Mouse (Mus musculus): ENCODE data around the gene Sufu. TPM values are rescaled to one million over a fixed set of nuclear protein-coding genes. Genes with fewer than 3 reads are reported as not detected.

Sufu gene
- polyA plus RNA-seq, 1 experiment = 16.6 TPM

DNA sequence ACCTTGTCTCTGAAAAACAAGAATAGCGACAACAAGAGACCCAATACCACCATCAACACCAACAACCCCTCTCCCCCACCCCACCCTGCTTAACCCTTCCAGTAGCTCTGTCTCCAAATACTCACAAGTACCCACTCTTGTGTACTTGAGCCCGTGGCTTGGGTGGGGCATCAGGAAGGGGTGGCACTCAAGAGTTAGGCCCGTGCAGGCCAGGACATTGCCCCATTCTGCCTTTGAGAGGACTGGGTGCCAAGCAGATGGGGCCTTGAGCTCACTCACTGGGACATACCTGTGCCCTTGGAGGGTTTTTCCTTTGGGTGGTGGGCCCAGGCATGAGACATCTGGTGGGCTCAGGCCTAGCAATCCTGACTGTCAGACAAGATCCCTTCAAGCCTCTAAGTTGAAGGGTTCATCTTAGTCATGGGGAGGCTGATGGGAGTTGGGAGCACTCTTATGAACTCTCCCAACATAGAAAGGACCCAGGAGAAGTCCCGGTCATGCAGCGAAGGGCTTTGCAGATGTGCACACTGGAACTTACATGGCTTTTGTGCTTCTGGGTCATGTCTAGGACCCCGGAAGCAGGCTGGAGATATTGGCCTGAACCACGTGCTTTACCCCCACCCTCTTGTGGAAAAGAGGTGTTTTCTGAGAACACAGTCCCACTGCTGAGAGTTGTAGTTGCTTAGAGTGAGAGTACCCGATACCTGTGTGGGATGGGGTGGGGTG is 109.1 kb downstream of the Sufu start:
- Histone ChIP-seq H3K27me3 (ENCODE audit: control insufficient read depth, insufficient read depth, insufficient read length) (no peaks in the 10 kb centered on the region), H3K36me3 (ENCODE audit: control insufficient read depth, insufficient read depth) (peaks cover 19% of the 10 kb centered on the region), H3K79me2 (ENCODE audit: control insufficient read depth, insufficient read depth) (peaks cover 78% of the 10 kb centered on the region), H3K4me3 (peak overlapping the region; percentile 99), H3K4me2 (ENCODE audit: low read depth) (peak overlapping the region; percentile 95), H3ac (ENCODE audit: control insufficient read depth, insufficient read length) (peak overlapping the region; percentile 2)
- peak; percentile 12 for TF ChIP-seq POLR2AphosphoS2 (IDR thresholded peaks at IDR 0.05; ENCODE audit: insufficient read length, low read depth)
- no peak for TF ChIP-seq MAX (IDR thresholded peaks at IDR 0.05; ENCODE audit: low read depth)

DNA sequence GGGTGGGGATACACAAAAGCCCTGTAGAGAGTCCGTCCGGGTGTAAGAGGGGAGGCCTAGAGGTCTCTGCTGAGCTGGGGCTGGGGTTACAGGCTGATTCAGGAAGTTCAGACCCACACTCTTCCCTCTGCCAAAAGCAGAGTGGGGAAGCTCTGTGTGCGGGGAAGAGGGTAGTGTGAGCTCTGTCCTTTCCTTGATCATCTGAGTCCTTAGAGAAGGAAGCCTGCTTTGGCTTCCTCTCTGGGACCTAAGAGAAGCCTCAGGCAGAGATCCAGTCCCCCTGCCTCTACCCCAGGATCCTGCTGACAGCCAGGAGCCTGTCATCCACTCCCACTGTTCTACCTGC is 109.6 kb downstream of the Sufu start:
- Histone ChIP-seq H3ac (ENCODE audit: control insufficient read depth, insufficient read length) (no peak overlapping the region), H3K36me3 (ENCODE audit: control insufficient read depth, insufficient read depth) (peaks cover 21% of the 10 kb centered on the region), H3K4me3 (peak overlapping the region; percentile 99), H3K79me2 (ENCODE audit: control insufficient read depth, insufficient read depth) (peaks cover 84% of the 10 kb centered on the region), H3K27me3 (ENCODE audit: control insufficient read depth, insufficient read depth, insufficient read length) (no peaks in the 10 kb centered on the region), H3K4me2 (ENCODE audit: low read depth) (peak overlapping the region; percentile 95)
- TF ChIP-seq POLR2AphosphoS2 (IDR thresholded peaks at IDR 0.05; ENCODE audit: insufficient read length, low read depth) (no peak), SRF (IDR thresholded peaks at IDR 0.05; ENCODE audit: control insufficient read depth, insufficient read length, low read depth) (no peak), USF1 (IDR thresholded peaks at IDR 0.05; ENCODE audit: low read depth) (no peak), CEBPB (IDR thresholded peaks at IDR 0.05; ENCODE audit: insufficient read depth, poor library complexity, severe bottlenecking) (no peak), E2F4 (IDR thresholded peaks at IDR 0.05; ENCODE audit: insufficient read depth) (no peak), TCF12 (IDR thresholded peaks at IDR 0.05; ENCODE audit: insufficient read depth, poor library complexity, severe bottlenecking) (no peak), POLR2A (IDR thresholded peaks at IDR 0.05; ENCODE audit: insufficient read length, low read depth) (no peak), MYOG (IDR thresholded peaks at IDR 0.05; ENCODE audit: control insufficient read depth in 1 of 3, insufficient read depth in 1 of 3, insufficient read length in 2 of 3, low read depth in 2 of 3) (no peak), REST (IDR thresholded peaks at IDR 0.05; ENCODE audit: insufficient read depth, insufficient read length) (no peak), MYOD1 (IDR thresholded peaks at IDR 0.05; ENCODE audit: control insufficient read depth in 1 of 3, insufficient read length in 2 of 3, low read depth in 2 of 3) (no peak)

- peaks cover 30% of the 10 kb centered on the region for H3K36me3 ChIP-seq (ENCODE audit: control insufficient read depth, insufficient read depth)
Measured at GRCm38 (mm10) chr19:46507181-46507581, 110.5 kb downstream of the Sufu start.

DNA sequence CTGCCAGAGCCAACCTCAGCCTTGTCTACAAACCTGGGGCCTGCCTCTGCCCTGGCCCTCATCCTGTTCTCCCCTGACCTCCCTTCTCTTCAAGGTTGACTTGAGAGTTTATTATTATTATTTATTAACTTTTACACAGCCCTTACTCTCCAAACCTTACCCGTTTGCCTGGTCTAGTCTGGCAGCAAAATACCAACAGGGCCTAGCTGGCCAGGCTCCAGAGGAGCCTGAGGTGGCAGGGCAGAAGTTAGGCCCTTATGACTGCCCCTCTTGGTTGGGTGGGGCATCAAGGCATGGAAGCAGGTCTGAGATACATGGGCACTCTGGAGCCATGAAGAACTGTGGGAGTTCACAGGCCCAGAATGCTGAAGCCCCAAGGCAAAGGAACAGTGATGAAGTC is 111.1 kb downstream of the Sufu start:
- H3K27me3 ChIP-seq (ENCODE audit: control insufficient read depth, insufficient read depth, insufficient read length) = no peaks in the 10 kb centered on the region
- H3ac ChIP-seq (ENCODE audit: control insufficient read depth, insufficient read length) = no peak overlapping the region
- peak overlapping the region; percentile 99 for H3K4me3 ChIP-seq
- TF ChIP-seq MYOG (IDR thresholded peaks at IDR 0.05; ENCODE audit: control insufficient read depth in 1 of 3, insufficient read depth in 1 of 3, insufficient read length in 2 of 3, low read depth in 2 of 3) (no peak), POLR2A (IDR thresholded peaks at IDR 0.05; ENCODE audit: insufficient read length, low read depth) (no peak), TCF12 (IDR thresholded peaks at IDR 0.05; ENCODE audit: insufficient read depth, poor library complexity, severe bottlenecking) (no peak), TCF3 (IDR thresholded peaks at IDR 0.05; ENCODE audit: insufficient read length, low read depth) (no peak), MYOD1 (IDR thresholded peaks at IDR 0.05; ENCODE audit: control insufficient read depth in 1 of 3, insufficient read length in 2 of 3, low read depth in 2 of 3) (no peak), POLR2AphosphoS2 (IDR thresholded peaks at IDR 0.05; ENCODE audit: insufficient read length, low read depth) (no peak), E2F4 (IDR thresholded peaks at IDR 0.05; ENCODE audit: insufficient read depth) (no peak), SRF (IDR thresholded peaks at IDR 0.05; ENCODE audit: control insufficient read depth, insufficient read length, low read depth) (no peak), CEBPB (IDR thresholded peaks at IDR 0.05; ENCODE audit: insufficient read depth, poor library complexity, severe bottlenecking) (no peak), REST (IDR thresholded peaks at IDR 0.05; ENCODE audit: insufficient read depth, insufficient read length) (no peak)
- H3K36me3 ChIP-seq (ENCODE audit: control insufficient read depth, insufficient read depth) = peaks cover 34% of the 10 kb centered on the region
- H3K4me2 ChIP-seq (ENCODE audit: low read depth) = peak overlapping the region; percentile 95
- H3K79me2 ChIP-seq (ENCODE audit: control insufficient read depth, insufficient read depth) = peaks cover 93% of the 10 kb centered on the region

More at GRCm38 (mm10) chr19:46507181-46507581, 110.5 kb downstream of the Sufu start:
- peak overlapping the region; percentile 95 for H3K4me2 ChIP-seq (ENCODE audit: low read depth)
- peaks cover 92% of the 10 kb centered on the region for H3K79me2 ChIP-seq (ENCODE audit: control insufficient read depth, insufficient read depth)
- TF ChIP-seq MYOD1 (IDR thresholded peaks at IDR 0.05; ENCODE audit: control insufficient read depth in 1 of 3, insufficient read length in 2 of 3, low read depth in 2 of 3) = no peak
- TF ChIP-seq POLR2A (IDR thresholded peaks at IDR 0.05; ENCODE audit: insufficient read length, low read depth) = no peak
- H3K27me3 ChIP-seq (ENCODE audit: control insufficient read depth, insufficient read depth, insufficient read length) = no peaks in the 10 kb centered on the region
- H3K4me3 ChIP-seq = peak overlapping the region; percentile 99
- no peak overlapping the region for H3ac ChIP-seq (ENCODE audit: control insufficient read depth, insufficient read length)

DNA sequence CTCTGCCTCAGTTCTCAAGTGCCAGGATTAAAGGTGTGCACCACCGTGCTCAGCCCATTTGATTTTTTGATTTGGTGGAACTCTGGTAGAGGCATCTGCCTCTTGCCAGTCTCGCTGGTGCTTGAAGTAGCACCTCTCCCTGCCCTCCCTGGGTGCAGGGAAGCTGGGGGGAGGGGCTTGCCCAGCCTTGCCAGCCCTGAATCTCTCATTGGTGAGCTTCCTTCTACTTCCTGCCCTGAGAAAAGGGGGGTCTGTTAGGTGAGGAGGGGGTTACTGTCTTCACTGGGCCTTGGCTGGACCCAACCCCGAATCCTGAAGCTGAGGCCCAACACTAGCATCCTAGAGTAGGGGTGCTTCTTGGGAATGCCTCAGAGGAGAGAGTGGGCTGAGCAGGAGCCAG is 112.0 kb downstream of the Sufu start:
- Histone ChIP-seq H3ac (ENCODE audit: control insufficient read depth, insufficient read length) (no peak overlapping the region), H3K79me2 (ENCODE audit: control insufficient read depth, insufficient read depth) (peaks cover 97% of the 10 kb centered on the region), H3K4me3 (no peak overlapping the region), H3K36me3 (ENCODE audit: control insufficient read depth, insufficient read depth) (peaks cover 40% of the 10 kb centered on the region), H3K27me3 (ENCODE audit: control insufficient read depth, insufficient read depth, insufficient read length) (no peaks in the 10 kb centered on the region), H3K4me2 (ENCODE audit: low read depth) (peak overlapping the region; percentile 95)
- TF ChIP-seq MYOG (IDR thresholded peaks at IDR 0.05; ENCODE audit: control insufficient read depth in 1 of 3, insufficient read depth in 1 of 3, insufficient read length in 2 of 3, low read depth in 2 of 3) (no peak), E2F4 (IDR thresholded peaks at IDR 0.05; ENCODE audit: insufficient read depth) (no peak), REST (IDR thresholded peaks at IDR 0.05; ENCODE audit: insufficient read depth, insufficient read length) (no peak), POLR2AphosphoS2 (IDR thresholded peaks at IDR 0.05; ENCODE audit: insufficient read length, low read depth) (no peak), TCF3 (IDR thresholded peaks at IDR 0.05; ENCODE audit: insufficient read length, low read depth) (no peak), CEBPB (IDR thresholded peaks at IDR 0.05; ENCODE audit: insufficient read depth, poor library complexity, severe bottlenecking) (no peak), TCF12 (IDR thresholded peaks at IDR 0.05; ENCODE audit: insufficient read depth, poor library complexity, severe bottlenecking) (no peak), MYOD1 (IDR thresholded peaks at IDR 0.05; ENCODE audit: control insufficient read depth in 1 of 3, insufficient read length in 2 of 3, low read depth in 2 of 3) (no peak), SRF (IDR thresholded peaks at IDR 0.05; ENCODE audit: control insufficient read depth, insufficient read length, low read depth) (no peak), MAX (IDR thresholded peaks at IDR 0.05; ENCODE audit: low read depth) (no peak), POLR2A (IDR thresholded peaks at IDR 0.05; ENCODE audit: insufficient read length, low read depth) (no peak), USF1 (IDR thresholded peaks at IDR 0.05; ENCODE audit: low read depth) (no peak)
